Mouse (Mus musculus) C2C12 (cell line): ENCODE results near the gene Prickle2.

ENCODE experiments used
- CEBPB ChIP-seq: IDR thresholded peaks from one replicate; pipeline ENCODE4 v1.6.1; 2011; ENCODE audit warnings: low read depth, mild to moderate bottlenecking, control low read depth, moderate library complexity
- CTCF ChIP-seq: IDR thresholded peaks from one replicate; pipeline ENCODE4 v1.5.1; 2011; ENCODE audit not compliant: control insufficient read depth, insufficient read depth, insufficient read length

GRCm38 (mm10) chr6:92388681-92389080 lies 317.3 kb downstream of the Prickle2 start:
- TF ChIP-seq CTCF: no peak
- TF ChIP-seq CEBPB: no peak
